Mouse (Mus musculus): ENCODE measurements around the gene Zbtb11. TPM values are rescaled to one million over a fixed set of nuclear protein-coding genes. Genes with fewer than 3 reads are reported as not detected.
"Not testable (repeated sequence)": the region's sequence is repeated elsewhere in the genome, so short reads cannot be mapped to it uniquely, and the experiment has no call there.

The Zbtb11 gene
- polyA plus RNA-seq (2015; fragmentation: Nextera tagmentation; extraction: Ambion mirVana): 18.3 and 18.7 TPM in 2 replicates

- H3K4me3 ChIP-seq (ENCODE audit: low read length): peak within 1 kb of the TSS; percentile 84
- no peaks in the 10 kb centered on the region for H3K9me3 ChIP-seq (ENCODE audit: control insufficient read depth, low read length)
- H3K4me2 ChIP-seq (ENCODE audit: low read depth, low read length): peak within 1 kb of the TSS; percentile 64
- peak within 1 kb of the TSS; percentile 97 for H3K9ac ChIP-seq (ENCODE audit: low read length)
- H3K27ac ChIP-seq (ENCODE audit: low read length): peak within 1 kb of the TSS; percentile 91
- under 1% methylated on average over 77 of the region's 86 CpGs for WGBS
- no peaks in the 10 kb centered on the region for H3K27me3 ChIP-seq (ENCODE audit: control insufficient read depth, insufficient read depth, low read depth, low read length)
- H3K4me1 ChIP-seq (replicated peaks; ENCODE audit: control insufficient read depth, insufficient read depth, low read length): peaks cover 20% of the 10 kb centered on the region
- ATAC-seq (ENCODE audit: low read depth): peak; percentile 97
- peaks cover 33% of the 10 kb centered on the region for H3K36me3 ChIP-seq (ENCODE audit: control insufficient read depth, insufficient read depth, low read length)
Observed at GRCm38 (mm10) chr16:55973431-55974255, at the start of gene Zbtb11. Zbtb11 (plus strand) TSS chr16:55973883.

GRCm38 (mm10) chr16:55924010-55924409, 49.7 kb upstream of the Zbtb11 start:
- H3K27me3 ChIP-seq (ENCODE audit: control insufficient read depth, insufficient read depth, low read depth, low read length): no peaks in the 10 kb centered on the region
- peaks cover 8% of the 10 kb centered on the region for H3K36me3 ChIP-seq (ENCODE audit: control insufficient read depth, insufficient read depth, low read length)
- H3K4me2 ChIP-seq (ENCODE audit: low read depth, low read length): no peak overlapping the region
- WGBS: 89% methylated on average over 4 of the region's 4 CpGs
- no peaks in the 10 kb centered on the region for H3K9me3 ChIP-seq (ENCODE audit: control insufficient read depth, low read length)
- H3K9ac ChIP-seq (ENCODE audit: low read length): no peak overlapping the region
- no peaks in the 10 kb centered on the region for H3K4me1 ChIP-seq (replicated peaks; ENCODE audit: control insufficient read depth, insufficient read depth, low read length)
- H3K4me3 ChIP-seq (ENCODE audit: low read length): no peak overlapping the region
- no peak for ATAC-seq (ENCODE audit: low read depth)
- no peak overlapping the region for H3K27ac ChIP-seq (ENCODE audit: low read length)

GRCm38 (mm10) chr16:55933681-55934343, 39.9 kb upstream of the Zbtb11 start:
- WGBS: under 1% methylated on average over 32 of the region's 32 CpGs
- Histone ChIP-seq H3K4me3 (ENCODE audit: low read length) (peak overlapping the region; percentile 68), H3K9me3 (ENCODE audit: control insufficient read depth, low read length) (no peaks in the 10 kb centered on the region), H3K9ac (ENCODE audit: low read length) (peak overlapping the region; percentile 68), H3K4me2 (ENCODE audit: low read depth, low read length) (peak overlapping the region; percentile 73), H3K27ac (ENCODE audit: low read length) (no peak overlapping the region), H3K36me3 (ENCODE audit: control insufficient read depth, insufficient read depth, low read length) (no peaks in the 10 kb centered on the region), H3K4me1 (replicated peaks; ENCODE audit: control insufficient read depth, insufficient read depth, low read length) (no peaks in the 10 kb centered on the region), H3K27me3 (ENCODE audit: control insufficient read depth, insufficient read depth, low read depth, low read length) (no peaks in the 10 kb centered on the region)
- peak; percentile 55 for ATAC-seq (ENCODE audit: low read depth)

GRCm38 (mm10) chr16:55934453-55935037, 39.1 kb upstream of the Zbtb11 start, which contains the start of gene Cep97:
Cep97 (minus strand) TSS chr16:55934855.
- Histone ChIP-seq H3K4me1 (replicated peaks; ENCODE audit: control insufficient read depth, insufficient read depth, low read length) (no peaks in the 10 kb centered on the region), H3K4me3 (ENCODE audit: low read length) (peak within 1 kb of the TSS; percentile 68), H3K9ac (ENCODE audit: low read length) (peak within 1 kb of the TSS; percentile 68), H3K9me3 (ENCODE audit: control insufficient read depth, low read length) (no peaks in the 10 kb centered on the region), H3K27me3 (ENCODE audit: control insufficient read depth, insufficient read depth, low read depth, low read length) (no peaks in the 10 kb centered on the region), H3K4me2 (ENCODE audit: low read depth, low read length) (peak within 1 kb of the TSS; percentile 73), H3K27ac (ENCODE audit: low read length) (no peak within 1 kb of the TSS), H3K36me3 (ENCODE audit: control insufficient read depth, insufficient read depth, low read length) (no peaks in the 10 kb centered on the region)
- ATAC-seq (ENCODE audit: low read depth): peak; percentile 99
- WGBS: 0% methylated on average over 24 of the region's 24 CpGs

GRCm38 (mm10) chr16:55938761-55939160, 34.9 kb upstream of the Zbtb11 start:
- no peaks in the 10 kb centered on the region for H3K9me3 ChIP-seq (ENCODE audit: control insufficient read depth, low read length)
- WGBS: 90% methylated on average over 4 of the region's 4 CpGs

GRCm38 (mm10) chr16:55939703-55940102, 34.0 kb upstream of the Zbtb11 start:
- no peak for ATAC-seq (ENCODE audit: low read depth)
- 82% methylated on average over 6 of the region's 6 CpGs for WGBS
- no peaks in the 10 kb centered on the region for H3K27me3 ChIP-seq (ENCODE audit: control insufficient read depth, insufficient read depth, low read depth, low read length)

More at GRCm38 (mm10) chr16:55938761-55939160, 34.9 kb upstream of the Zbtb11 start:
- H3K9ac ChIP-seq (ENCODE audit: low read length): no peak overlapping the region
- no peaks in the 10 kb centered on the region for H3K27me3 ChIP-seq (ENCODE audit: control insufficient read depth, insufficient read depth, low read depth, low read length)
- H3K4me1 ChIP-seq (replicated peaks; ENCODE audit: control insufficient read depth, insufficient read depth, low read length): no peaks in the 10 kb centered on the region
- no peak overlapping the region for H3K27ac ChIP-seq (ENCODE audit: low read length)
- H3K36me3 ChIP-seq (ENCODE audit: control insufficient read depth, insufficient read depth, low read length): no peaks in the 10 kb centered on the region
- no peak overlapping the region for H3K4me3 ChIP-seq (ENCODE audit: low read length)
- H3K4me2 ChIP-seq (ENCODE audit: low read depth, low read length): no peak overlapping the region
- ATAC-seq (ENCODE audit: low read depth): no peak

GRCm38 (mm10) chr16:55940781-55941180, 32.9 kb upstream of the Zbtb11 start:
- no peaks in the 10 kb centered on the region for H3K27me3 ChIP-seq (ENCODE audit: control insufficient read depth, insufficient read depth, low read depth, low read length)
- 91% methylated on average over 4 of the region's 4 CpGs for WGBS
- H3K4me3 ChIP-seq (ENCODE audit: low read length): no peak overlapping the region
- no peak overlapping the region for H3K9ac ChIP-seq (ENCODE audit: low read length)
- no peaks in the 10 kb centered on the region for H3K9me3 ChIP-seq (ENCODE audit: control insufficient read depth, low read length)
- no peak overlapping the region for H3K4me2 ChIP-seq (ENCODE audit: low read depth, low read length)
- H3K36me3 ChIP-seq (ENCODE audit: control insufficient read depth, insufficient read depth, low read length): no peaks in the 10 kb centered on the region
- no peak for ATAC-seq (ENCODE audit: low read depth)
- no peaks in the 10 kb centered on the region for H3K4me1 ChIP-seq (replicated peaks; ENCODE audit: control insufficient read depth, insufficient read depth, low read length)
- no peak overlapping the region for H3K27ac ChIP-seq (ENCODE audit: low read length)

More at GRCm38 (mm10) chr16:55939703-55940102, 34.0 kb upstream of the Zbtb11 start:
- Histone ChIP-seq H3K36me3 (ENCODE audit: control insufficient read depth, insufficient read depth, low read length) (no peaks in the 10 kb centered on the region), H3K9me3 (ENCODE audit: control insufficient read depth, low read length) (no peaks in the 10 kb centered on the region), H3K4me3 (ENCODE audit: low read length) (no peak overlapping the region), H3K4me2 (ENCODE audit: low read depth, low read length) (no peak overlapping the region), H3K27ac (ENCODE audit: low read length) (no peak overlapping the region), H3K4me1 (replicated peaks; ENCODE audit: control insufficient read depth, insufficient read depth, low read length) (no peaks in the 10 kb centered on the region), H3K9ac (ENCODE audit: low read length) (no peak overlapping the region)

GRCm38 (mm10) chr16:55947266-55947665, 26.4 kb upstream of the Zbtb11 start:
- Histone ChIP-seq H3K4me1 (replicated peaks; ENCODE audit: control insufficient read depth, insufficient read depth, low read length) (no peaks in the 10 kb centered on the region), H3K27me3 (ENCODE audit: control insufficient read depth, insufficient read depth, low read depth, low read length) (no peaks in the 10 kb centered on the region), H3K4me2 (ENCODE audit: low read depth, low read length) (no peak overlapping the region), H3K9me3 (ENCODE audit: control insufficient read depth, low read length) (no peaks in the 10 kb centered on the region), H3K36me3 (ENCODE audit: control insufficient read depth, insufficient read depth, low read length) (no peaks in the 10 kb centered on the region), H3K27ac (ENCODE audit: low read length) (no peak overlapping the region), H3K9ac (ENCODE audit: low read length) (no peak overlapping the region), H3K4me3 (ENCODE audit: low read length) (no peak overlapping the region)
- ATAC-seq (ENCODE audit: low read depth): no peak
- 54% methylated on average over 3 of the region's 3 CpGs for WGBS

GRCm38 (mm10) chr16:55947876-55948410, 25.7 kb upstream of the Zbtb11 start:
- not testable (repeated sequence) for ATAC-seq (ENCODE audit: low read depth); H3K27ac ChIP-seq (ENCODE audit: low read length); H3K4me3 ChIP-seq (ENCODE audit: low read length); H3K27me3 ChIP-seq (ENCODE audit: control insufficient read depth, insufficient read depth, low read depth, low read length); H3K36me3 ChIP-seq (ENCODE audit: control insufficient read depth, insufficient read depth, low read length); H3K4me1 ChIP-seq (replicated peaks; ENCODE audit: control insufficient read depth, insufficient read depth, low read length); H3K9ac ChIP-seq (ENCODE audit: low read length); H3K9me3 ChIP-seq (ENCODE audit: control insufficient read depth, low read length); H3K4me2 ChIP-seq (ENCODE audit: low read depth, low read length)
- 79% methylated on average over 2 of the region's 2 CpGs for WGBS

All from lung, embryonic 16.5 days (tissue).